Comparison of ENCODE assay signal across 31 mouse cellular contexts in genomic region chr13:120215847-120216246, GRCm38 (mm10). TPM values are rescaled to one million over a fixed set of nuclear protein-coding genes. Genes with fewer than 3 reads are reported as not detected.
"Had no signal": no experiment of that assay in that cellular context is flagged by ENCODE, and none has a peak within 500 bp of the region (broad histone marks: within the 10 kb centered on the region; RNA-seq: fewer than 3 reads in every experiment).

Gm21762 (minus strand) TSS chr13:120215947.

RNA-seq across cellular contexts. Expression of gene Gm21762, which starts in this region (rescaled TPM):
- total RNA-seq: common myeloid progenitor, adult 5-6 weeks; forebrain, postnatal 0 days; gastrocnemius, adult 18-20 months; gastrocnemius, adult 2 months; gastrocnemius, adult 8-10 months; gastrocnemius, postnatal 10 days; gastrocnemius, postnatal 14 days; gastrocnemius, postnatal 25 days; gastrocnemius, postnatal 36 days; gastrocnemius, postnatal 4 days; granulocyte monocyte progenitor cell, adult 5-6 weeks; heart, adult 18-20 months; heart, adult 2 months; heart, adult 8-10 months had no signal
- polyA plus RNA-seq: cortical plate, adult 2 months; embryonic facial prominence, embryonic 10.5 days; embryonic facial prominence, embryonic 11.5 days; embryonic facial prominence, embryonic 12.5 days; embryonic facial prominence, embryonic 13.5 days; embryonic facial prominence, embryonic 14.5 days; embryonic facial prominence, embryonic 15.5 days; erythroblast, embryonic 14.5 days; forebrain, embryonic 10.5 days; forebrain, embryonic 11.5 days; forebrain, embryonic 12.5 days; forebrain, embryonic 13.5 days; forebrain, embryonic 14.5 days; forebrain, embryonic 15.5 days; forebrain, embryonic 16.5 days; forebrain, postnatal 0 days; frontal cortex, adult 2 months; gonadal fat pad, adult 2 months; heart, adult 2 months had no signal
